In the genomic region with DNA sequence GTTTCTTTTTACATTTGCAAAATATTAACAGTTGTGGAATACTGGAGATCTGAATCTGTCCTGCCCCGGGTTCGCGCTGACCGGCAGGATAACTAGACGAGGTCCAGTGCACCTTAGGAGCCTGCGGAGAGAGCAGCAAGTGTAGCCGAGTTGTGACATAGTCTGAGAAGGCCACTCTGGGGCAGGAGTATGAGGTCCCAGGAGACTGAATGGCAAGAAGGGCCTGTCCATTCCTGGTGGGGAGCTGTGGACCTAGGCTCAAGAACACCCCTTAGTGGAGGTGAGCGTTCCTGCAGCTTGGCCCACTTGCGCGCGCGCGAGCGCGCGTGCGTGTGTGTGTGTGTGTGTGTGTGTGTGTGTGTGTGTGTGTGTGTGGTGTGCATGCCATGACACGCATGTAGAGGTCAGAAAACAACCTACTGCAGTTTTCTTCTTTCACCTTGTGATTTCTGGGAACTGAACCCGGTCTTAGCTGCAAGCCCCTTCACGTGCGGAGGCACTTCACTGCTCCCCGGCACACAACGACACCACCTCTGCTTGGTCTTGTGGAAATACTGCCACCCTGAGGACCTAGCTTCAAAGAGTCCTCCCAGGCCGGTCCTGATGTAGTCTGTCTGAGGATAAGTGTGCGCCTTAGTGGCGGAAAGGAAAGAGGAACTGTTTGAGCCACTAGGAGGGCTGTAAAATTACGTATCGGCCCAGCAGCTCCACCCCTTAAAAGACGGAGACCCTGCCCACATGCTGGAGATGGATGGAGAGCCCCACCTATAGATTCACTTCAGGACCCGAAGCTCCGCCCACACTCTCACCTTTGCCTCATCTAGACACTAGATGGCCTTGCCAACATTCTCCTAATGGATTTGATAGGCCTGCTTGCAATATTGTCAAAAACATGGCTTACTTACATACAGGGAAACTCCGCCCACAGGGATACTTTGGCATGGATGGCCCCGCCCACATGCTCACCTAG, we compare ENCODE assay signal across 1 mouse cellular context.
TF ChIP-seq lines count a peak whose summit lies in the region.

No protein-coding gene starts in this region.

TF ChIP-seq in CH12.LX, 34 proteins besides CTCF, POLR2A, EP300 and RAD21:
- TF ChIP-seq ELF1 (IDR thresholded peaks at IDR 0.05; ENCODE audit: low read depth, low read length) (no peak), GABPA (IDR thresholded peaks at IDR 0.05; ENCODE audit: insufficient replicate concordance, low read depth, low read length) (no peak), SMC3 (IDR thresholded peaks at IDR 0.05; ENCODE audit: low read depth, low read length) (peak; percentile 41; the same call in 1 of the 2 replicates), UBTF (IDR thresholded peaks at IDR 0.05; ENCODE audit: low read depth, low read length) (no peak), POLR2AphosphoS2 (IDR thresholded peaks at IDR 0.05; ENCODE audit: low read depth, low read length) (no peak), MYC (IDR thresholded peaks at IDR 0.05; ENCODE audit: low read depth, low read length) (no peak), MAFK (IDR thresholded peaks at IDR 0.05; ENCODE audit: insufficient replicate concordance, low read length) (no peak), PAX5 (IDR thresholded peaks at IDR 0.05; ENCODE audit: low read length) (no peak), CHD2 (IDR thresholded peaks at IDR 0.05; ENCODE audit: low read length) (no peak), JUN (IDR thresholded peaks at IDR 0.05; ENCODE audit: insufficient read depth, low read depth, low read length) (no peak), MXI1 (IDR thresholded peaks at IDR 0.05; ENCODE audit: low read depth, low read length) (peak; percentile 18; the same call in 1 of the 2 replicates), ETS1 (conservative IDR thresholded peaks at IDR 0.05; ENCODE audit: low read depth, low read length) (no peak), USF2 (conservative IDR thresholded peaks at IDR 0.05; ENCODE audit: low read depth, low read length) (no peak), CHD1 (IDR thresholded peaks at IDR 0.05; ENCODE audit: low read depth, low read length) (no peak), IRF4 (IDR thresholded peaks at IDR 0.05; ENCODE audit: low read depth, low read length) (no peak), BHLHE40 (IDR thresholded peaks at IDR 0.05; ENCODE audit: low read depth, low read length) (peak; percentile 88), RCOR1 (conservative IDR thresholded peaks at IDR 0.05; ENCODE audit: low read depth, low read length) (0 out of 2 replicates have a peak, but pooled peaks have one; percentile 55), USF1 (IDR thresholded peaks at IDR 0.05; ENCODE audit: low read depth, low read length) (no peak), JUND (conservative IDR thresholded peaks at IDR 0.05; ENCODE audit: low read depth, low read length) (no peak), TCF12 (IDR thresholded peaks at IDR 0.05; ENCODE audit: low read depth, low read length) (no peak), ZKSCAN1 (IDR thresholded peaks at IDR 0.05; ENCODE audit: borderline replicate concordance, low read depth, low read length) (no peak), MEF2A (IDR thresholded peaks at IDR 0.05; ENCODE audit: borderline replicate concordance, low read depth, low read length) (no peak), NRF1 (IDR thresholded peaks at IDR 0.05; ENCODE audit: low read depth, low read length) (peak; percentile 68), MAZ (IDR thresholded peaks at IDR 0.05; ENCODE audit: low read depth, low read length) (no peak), ZNF384 (IDR thresholded peaks at IDR 0.05; ENCODE audit: low read depth, low read length) (no peak), TBP (conservative IDR thresholded peaks at IDR 0.05; ENCODE audit: low read depth, low read length) (no peak), SIN3A (IDR thresholded peaks at IDR 0.05; ENCODE audit: low read length) (0 out of 2 replicates have a peak, but pooled peaks have one; percentile 51), MAX (IDR thresholded peaks at IDR 0.05; ENCODE audit: low read length) (0 out of 2 replicates have a peak, but pooled peaks have one; percentile 13), ZMIZ1 (IDR thresholded peaks at IDR 0.05; ENCODE audit: low read depth, low read length) (no peak), NELFE (IDR thresholded peaks at IDR 0.05; ENCODE audit: low read depth, low read length) (no peak), KAT2A (IDR thresholded peaks at IDR 0.05; ENCODE audit: insufficient replicate concordance, low read length) (no peak), ZC3H11A (IDR thresholded peaks at IDR 0.05; ENCODE audit: low read depth, low read length) (no peak; the same call in 1 of the 2 replicates), E2F4 (IDR thresholded peaks at IDR 0.05; ENCODE audit: insufficient replicate concordance, low read depth, low read length) (no peak), HCFC1 (IDR thresholded peaks at IDR 0.05; ENCODE audit: low read depth, low read length) (no peak)
